Mouse (Mus musculus): Measurements from ENCODE around the gene Rpl31.

- TF ChIP-seq MAX (IDR thresholded peaks at IDR 0.05) (no peak), CTCF (IDR thresholded peaks at IDR 0.05; ENCODE audit: control insufficient read depth, insufficient read depth, insufficient read length) (no peak), MYOD1 (IDR thresholded peaks at IDR 0.05; ENCODE audit: control insufficient read depth, insufficient read length, low read depth) (no peak), MYOG (IDR thresholded peaks at IDR 0.05; ENCODE audit: control insufficient read depth, extremely low read depth, insufficient read length) (no peak), USF1 (IDR thresholded peaks at IDR 0.05; ENCODE audit: low read depth) (no peak), CEBPB (IDR thresholded peaks at IDR 0.05; ENCODE audit: low read depth) (no peak), FOSL1 (IDR thresholded peaks at IDR 0.05; ENCODE audit: insufficient read depth, low read length, poor library complexity, severe bottlenecking) (no peak)
Observed at GRCm38 (mm10) chr1:39384914-39385313, 17.3 kb downstream of the Rpl31 start.
